Mouse (Mus musculus) MEL (cell line): ENCODE results near the gene Gemin2. TPM values are rescaled to one million over a fixed set of nuclear protein-coding genes. Genes with fewer than 3 reads are reported as not detected.
"Not testable (repeated sequence)": the region's sequence is repeated elsewhere in the genome, so short reads cannot be mapped to it uniquely, and the experiment has no call there.

Experiments used
- DNase-seq: peaks from one replicate; pipeline ENCODE4 v3.0.0; 2011; ENCODE audit warnings: low read depth, low spot score
- H3K27ac ChIP-seq: 2 replicates; pipeline ENCODE4 v1.5.1; 2012; ENCODE audit warnings: low read depth, mild to moderate bottlenecking, control low read depth, low read length, moderate library complexity; ENCODE audit not compliant: control insufficient read depth
- H3K27me3 ChIP-seq, 2 experiments: fragments of 150-350 bp in 1 of 2; sonication (generic) in 1 of 2; 2 replicates each; pipeline ENCODE4 v1.6.1; 2012; ENCODE audit warnings: low read length in 2 of 2, mild to moderate bottlenecking in 2 of 2, improper control_type of control experiment in 1 of 2, moderate library complexity in 1 of 2; ENCODE audit not compliant: insufficient read depth in 2 of 2, control insufficient read depth in 1 of 2
- H3K36me3 ChIP-seq, 2 experiments: 2 replicates each; pipeline ENCODE4 v1.6.1; 2012 to 2014; ENCODE audit warnings: low read length in 2 of 2, improper control_type of control experiment in 1 of 2, inconsistent platforms in 1 of 2, mild to moderate bottlenecking in 1 of 2; ENCODE audit not compliant: insufficient read depth in 2 of 2, control insufficient read depth in 1 of 2
- H3K4me1 ChIP-seq, 2 experiments: fragments of 150-350 bp in 1 of 2; sonication (generic) in 1 of 2; 2 replicates each; pipeline ENCODE4 v1.6.1; 2012; ENCODE audit warnings: low read length in 2 of 2, improper control_type of control experiment in 1 of 2, mild to moderate bottlenecking in 1 of 2; ENCODE audit not compliant: insufficient read depth in 2 of 2, control insufficient read depth in 1 of 2
- H3K4me3 ChIP-seq, 2 experiments: fragments of 150-350 bp in 1 of 2; sonication (generic) in 1 of 2; 2 replicates each; pipeline ENCODE4 v1.5.1; 2012; ENCODE audit warnings: low read depth in 2 of 2, low read length in 2 of 2, mild to moderate bottlenecking in 2 of 2, moderate library complexity in 2 of 2, control low read depth in 1 of 2, improper control_type of control experiment in 1 of 2; ENCODE audit not compliant: control insufficient read depth in 1 of 2, insufficient read depth in 1 of 2
- H3K79me2 ChIP-seq: 2 replicates; pipeline ENCODE4 v1.6.1; 2012; ENCODE audit warnings: mild to moderate bottlenecking, low read length, moderate library complexity; ENCODE audit not compliant: control insufficient read depth, poor library complexity, insufficient read depth
- H3K9ac ChIP-seq: 2 replicates; pipeline ENCODE4 v1.6.1; 2012; ENCODE audit warnings: low read depth, mild to moderate bottlenecking, control low read depth, low read length, moderate library complexity; ENCODE audit not compliant: control insufficient read depth, poor library complexity, severe bottlenecking
- H3K9me3 ChIP-seq: fragments of 150-350 bp; sonication (generic); replicated peaks from 2 replicates; pipeline ENCODE4 v1.6.1; 2012; ENCODE audit warnings: mild to moderate bottlenecking, low read length, improper control_type of control experiment, moderate library complexity; ENCODE audit not compliant: insufficient read depth
- CHD1 ChIP-seq: IDR thresholded peaks from 2 replicates; pipeline ENCODE4 v1.6.1; 2012; ENCODE audit warnings: low read depth, mild to moderate bottlenecking, inconsistent platforms, low read length, improper control_type of control experiment
- CHD2 ChIP-seq: IDR thresholded peaks from 2 replicates; pipeline ENCODE4 v1.6.1; 2011; ENCODE audit warnings: low read length, improper control_type of control experiment
- EP300 ChIP-seq, 2 experiments: IDR thresholded peaks; 2 replicates each; pipeline ENCODE4 v1.6.1; 2011; ENCODE audit warnings: improper control_type of control experiment in 2 of 2, low read length in 2 of 2, low read depth in 1 of 2, mild to moderate bottlenecking in 1 of 2
- ETS1 ChIP-seq: IDR thresholded peaks from 2 replicates; pipeline ENCODE4 v1.6.1; 2012; ENCODE audit warnings: low read depth, mild to moderate bottlenecking, inconsistent platforms, low read length, improper control_type of control experiment, moderate library complexity
- GATA1 ChIP-seq: IDR thresholded peaks from 2 replicates; pipeline ENCODE4 v1.6.1; 2011; ENCODE audit warnings: low read depth, low read length, improper control_type of control experiment
- MXI1 ChIP-seq: IDR thresholded peaks from 2 replicates; pipeline ENCODE4 v1.6.1; 2011; ENCODE audit warnings: mild to moderate bottlenecking, low read depth, low read length, improper control_type of control experiment
- NRF1 ChIP-seq: IDR thresholded peaks from 2 replicates; pipeline ENCODE4 v1.6.1; 2014; ENCODE audit warnings: low read depth, mild to moderate bottlenecking, inconsistent platforms, low read length, improper control_type of control experiment, moderate library complexity; ENCODE audit not compliant: poor library complexity, insufficient read depth, severe bottlenecking
- POLR2A ChIP-seq, 2 experiments: IDR thresholded peaks; 2 replicates each; pipeline ENCODE4 v1.6.1; 2011 to 2012; ENCODE audit warnings: low read length in 2 of 2, mild to moderate bottlenecking in 2 of 2, control low read depth in 1 of 2, improper control_type of control experiment in 1 of 2, low read depth in 1 of 2, moderate library complexity in 1 of 2; ENCODE audit not compliant: control insufficient read depth in 1 of 2, insufficient read depth in 1 of 2, poor library complexity in 1 of 2
- RCOR1 ChIP-seq: IDR thresholded peaks from 2 replicates; pipeline ENCODE4 v1.6.1; 2012; ENCODE audit warnings: low read depth, mild to moderate bottlenecking, inconsistent platforms, low read length, improper control_type of control experiment
- TAL1 ChIP-seq: IDR thresholded peaks from 2 replicates; pipeline ENCODE4 v1.6.1; 2012; ENCODE audit warnings: mild to moderate bottlenecking, inconsistent platforms, low read length, moderate library complexity, mixed read lengths
- TBP ChIP-seq: IDR thresholded peaks from 2 replicates; pipeline ENCODE4 v1.8.0; 2011; ENCODE audit warnings: low read depth, low read length, improper control_type of control experiment
- TCF12 ChIP-seq: IDR thresholded peaks from 2 replicates; pipeline ENCODE4 v1.6.1; 2014; ENCODE audit warnings: low read depth, mild to moderate bottlenecking, inconsistent platforms, low read length, improper control_type of control experiment, moderate library complexity
- polyA plus RNA-seq, 2 experiments: library from polyadenylated mRNA; stranded (reverse) in 1 of 2; unstranded in 1 of 2; fragments of >175 nt in 1 of 2; fragments of >200 nt in 1 of 2; gene quantifications; 2 replicates each; pipeline versions ENCODE4 v1.2.1 to v1.2.4; 2012; ENCODE audit warnings: low replicate concordance in 2 of 2, low read depth in 1 of 2; ENCODE audit not compliant: insufficient read length in 2 of 2, insufficient read depth in 1 of 2, missing spikeins in 1 of 2
- total RNA-seq: library from RNA; depleted of rRNA; stranded (reverse); fragments of 300-350 nt; gene quantifications from 2 replicates; pipeline ENCODE4 v1.2.3, GENCODE M21; 2012

Gemin2 gene
- total and polyA plus RNA-seq, 3 experiments = 17.7 to 19.5 TPM; not detected in 1

GRCm38 (mm10) chr12:59056222-59056621, 43.0 kb downstream of the Gemin2 start:
- TF ChIP-seq RCOR1 = peak; percentile 39; the same call in 1 of the 2 replicates
- TF ChIP-seq CHD1 = 0 out of 2 replicates have a peak, but pooled peaks have one; percentile 16
- peak; percentile 55 to 77; a peak in 3 of 4 replicates for TF ChIP-seq EP300 (IDR thresholded peaks at IDR 0.05; ENCODE audit: low read depth in 1 of 2, low read length in 2 of 2)
- no peak for TF ChIP-seq TBP
- TF ChIP-seq GATA1 = peak; percentile 63
- peak; percentile 72; the same call in 1 of the 2 replicates for TF ChIP-seq TCF12
- no peak for TF ChIP-seq NRF1
- peak; percentile 59 for TF ChIP-seq ETS1
- peak; percentile 62 for TF ChIP-seq TAL1
- H3K79me2 ChIP-seq = peaks cover 53% of the 10 kb centered on the region
- H3K4me1 ChIP-seq = peaks cover 33 to 64% of the 10 kb centered on the region in 2 experiments
- peak; percentile 91 for DNase-seq
- no peaks in the 10 kb centered on the region for H3K27me3 ChIP-seq
- no peaks in the 10 kb centered on the region for H3K9me3 ChIP-seq
- peak overlapping the region; percentile 1 to 34; a peak in 3 of 4 replicates for H3K4me3 ChIP-seq
- H3K27ac ChIP-seq = peak overlapping the region; percentile 96
- peaks cover 3 to 72% of the 10 kb centered on the region in 2 experiments; a peak in 3 of 4 replicates for H3K36me3 ChIP-seq
- peak overlapping the region; percentile 56 for H3K9ac ChIP-seq

GRCm38 (mm10) chr12:59058242-59058641, 45.0 kb downstream of the Gemin2 start:
- H3K9me3 ChIP-seq, H3K4me3 ChIP-seq, DNase-seq, H3K27me3 ChIP-seq, H3K9ac ChIP-seq: not testable (repeated sequence)
- Histone ChIP-seq H3K79me2 (peaks cover 44% of the 10 kb centered on the region), H3K4me1 (peaks cover 29 to 49% of the 10 kb centered on the region in 2 experiments), H3K27ac (peak overlapping the region; percentile 3; the same call in 1 of the 2 replicates), H3K36me3 (peaks cover 0 to 60% of the 10 kb centered on the region in 2 experiments; a peak in 3 of 4 replicates)
- TF ChIP-seq ETS1 = 0 out of 2 replicates have a peak, but pooled peaks have one; percentile 6
- peak; percentile 64; the same call in 1 of the 2 replicates for TF ChIP-seq TBP

- peak overlapping the region; percentile 80 for H3K27ac ChIP-seq
- TF ChIP-seq CHD2 (no peak), TBP (0 out of 2 replicates have a peak, but pooled peaks have one; percentile 52), MXI1 (0 out of 2 replicates have a peak, but pooled peaks have one; percentile 29), POLR2A (IDR thresholded peaks at IDR 0.05; ENCODE audit: control insufficient read depth in 1 of 2, insufficient read depth in 1 of 2, low read depth in 1 of 2, low read length in 2 of 2, poor library complexity in 1 of 2) (no peak)
- TF ChIP-seq, all 39 proteins: peak for 2
- peak overlapping the region; percentile 80 for H3K9ac ChIP-seq
- H3K36me3 ChIP-seq = peaks cover 0 to 45% of the 10 kb centered on the region in 2 experiments; a peak in 3 of 4 replicates
- no peaks in the 10 kb centered on the region for H3K27me3 ChIP-seq
- peaks cover 14 to 33% of the 10 kb centered on the region in 2 experiments for H3K4me1 ChIP-seq
- H3K4me3 ChIP-seq = peak overlapping the region; percentile 84 to 94
- DNase-seq = peak; percentile 54
- H3K79me2 ChIP-seq = peaks cover 33% of the 10 kb centered on the region
- H3K9me3 ChIP-seq = no peaks in the 10 kb centered on the region
These were observed 47.1 kb downstream of the Gemin2 start for GRCm38 (mm10) chr12:59060322-59060721.
